Mouse (Mus musculus): Measurements from ENCODE around the gene Hsd3b4. TPM values are rescaled to one million over a fixed set of nuclear protein-coding genes. Genes with fewer than 3 reads are reported as not detected.
"Not testable (repeated sequence)": the region's sequence is repeated elsewhere in the genome, so short reads cannot be mapped to it uniquely, and the experiment has no call there.

The Hsd3b4 gene
- polyA plus RNA-seq, 1 experiment, result not detected

DNA sequence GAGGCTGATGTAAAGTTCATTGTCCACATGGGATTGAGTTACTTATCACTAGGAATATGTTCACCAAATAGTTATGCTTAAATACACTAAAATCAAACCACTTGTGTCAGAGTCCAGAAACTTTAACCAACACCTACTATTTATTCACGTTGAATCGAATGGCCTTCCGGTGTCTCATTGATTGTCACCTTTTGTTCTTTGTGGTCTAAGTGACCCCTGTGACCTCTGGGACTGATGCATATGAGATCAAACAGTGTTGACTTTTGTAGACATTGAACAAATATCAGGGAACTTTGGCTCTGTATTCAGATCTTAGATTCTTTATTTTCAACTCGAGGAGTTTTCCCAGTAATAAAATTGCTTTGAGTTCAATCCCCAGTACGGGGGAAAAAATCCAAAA, 56.5 kb downstream of the Hsd3b4 start:
- not testable (repeated sequence) for H3K4me3 ChIP-seq (ENCODE audit: insufficient read depth, low read length); H3K27ac ChIP-seq (ENCODE audit: insufficient read depth, low read length); H3K4me1 ChIP-seq (ENCODE audit: control insufficient read depth, insufficient read depth, low read length)

Other genes starting within 250 kb of the Hsd3b4 start
- gene Hmgcs2, start 230.1 kb downstream of the Hsd3b4 start, polyA plus RNA-seq (2012; rRNA removed), result 5.3 and 5.4 TPM in 2 replicates
- 136 and 141 TPM in 2 replicates for gene Phgdh, start 170.5 kb downstream of the Hsd3b4 start, polyA plus RNA-seq (2012; rRNA removed)
- 20.6 and 21.1 TPM in 2 replicates for gene Zfp697, start 128.1 kb downstream of the Hsd3b4 start, polyA plus RNA-seq (2012; rRNA removed)
- not detected in 2 replicates for gene Gm4450, start 53.4 kb downstream of the Hsd3b4 start, polyA plus RNA-seq (2012; rRNA removed)
- gene Gm10681, start 78.3 kb upstream of the Hsd3b4 start, polyA plus RNA-seq (2012; rRNA removed), result not detected in 2 replicates
- not detected in 2 replicates for gene Hsd3b5, start 119.7 kb upstream of the Hsd3b4 start, polyA plus RNA-seq (2012; rRNA removed)
- 0.09 and 0.13 TPM in 2 replicates for gene Hsd3b2, start 214.0 kb upstream of the Hsd3b4 start, polyA plus RNA-seq (2012; rRNA removed)